20 mouse cellular contexts compared by ENCODE assay signal in the genomic region with DNA sequence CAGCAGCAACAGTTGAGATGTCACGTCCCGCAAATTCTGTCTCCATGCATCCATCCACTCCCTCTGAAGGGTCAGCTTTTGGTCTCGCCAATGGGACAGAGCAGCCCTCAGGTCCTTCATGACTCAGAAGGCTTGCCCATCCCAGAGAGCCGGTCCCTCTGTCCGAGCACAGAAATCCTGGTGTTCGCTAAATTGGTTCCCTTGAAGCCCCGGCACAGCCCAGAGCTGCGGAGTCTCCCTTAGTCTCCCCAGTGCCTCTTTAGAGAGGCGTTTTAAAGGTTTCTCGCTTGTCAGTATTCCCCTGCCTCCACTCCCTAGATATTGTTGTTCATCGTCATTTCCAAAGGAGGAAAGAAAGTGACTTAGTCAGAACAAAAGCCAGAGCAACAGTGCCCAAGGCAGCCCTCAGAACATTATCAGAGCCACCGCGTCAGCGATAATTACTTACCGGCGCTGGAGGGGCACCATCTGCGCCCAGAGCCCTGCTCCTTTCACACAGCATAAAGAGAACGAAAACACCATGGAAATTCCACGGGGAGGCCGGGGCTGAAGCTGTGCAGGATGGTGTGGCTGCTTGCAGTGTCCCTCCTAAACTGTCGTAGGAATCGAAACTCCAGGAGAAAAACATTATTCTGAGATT. TPM values are rescaled to one million over a fixed set of nuclear protein-coding genes. Genes with fewer than 3 reads are reported as not detected.
DNase-seq lines count a peak whose midpoint lies in the region; ATAC-seq and TF ChIP-seq lines count a peak whose summit lies in the region.
"Had no signal": no experiment of that assay in that cellular context is flagged by ENCODE, and none has a peak within 500 bp of the region (broad histone marks: within the 10 kb centered on the region; RNA-seq: fewer than 3 reads in every experiment).

No protein-coding gene starts in this region.

- 39% methylated on average over 22 of the region's 22 CpGs for WGBS in heart, embryonic 13.5 days
- WGBS in forebrain, embryonic 11.5 days = 47% methylated on average over 22 of the region's 22 CpGs
- WGBS in hindbrain, embryonic 15.5 days = 19% methylated on average over 22 of the region's 22 CpGs
- 24% methylated on average over 22 of the region's 22 CpGs for WGBS in midbrain, embryonic 16.5 days

- H3K36me3 ChIP-seq in heart, embryonic 13.5 days = no peaks in the 10 kb centered on the region
- no peaks in the 10 kb centered on the region for H3K36me3 ChIP-seq in forebrain, embryonic 11.5 days (ENCODE audit: control insufficient read depth, insufficient read depth, low read length)
- no peaks in the 10 kb centered on the region for H3K36me3 ChIP-seq in hindbrain, embryonic 15.5 days
- no peaks in the 10 kb centered on the region for H3K36me3 ChIP-seq in midbrain, embryonic 16.5 days (ENCODE audit: control insufficient read depth, insufficient read depth, low read length)

- no peak overlapping the region for H3K9ac ChIP-seq in heart, embryonic 13.5 days
- no peak overlapping the region for H3K9ac ChIP-seq in forebrain, embryonic 11.5 days (ENCODE audit: low read length)
- no peak overlapping the region for H3K9ac ChIP-seq in hindbrain, embryonic 15.5 days
- H3K9ac ChIP-seq in midbrain, embryonic 16.5 days (ENCODE audit: low read depth, low read length) = peak overlapping the region; percentile 16

- peaks cover 10% of the 10 kb centered on the region; the same call in 1 of the 2 replicates for H3K27me3 ChIP-seq in heart, embryonic 13.5 days (replicated peaks)
- H3K27me3 ChIP-seq in forebrain, embryonic 11.5 days (ENCODE audit: control insufficient read depth, insufficient read depth, low read length) = no peaks in the 10 kb centered on the region
- H3K27me3 ChIP-seq in hindbrain, embryonic 15.5 days = no peaks in the 10 kb centered on the region
- H3K27me3 ChIP-seq in midbrain, embryonic 16.5 days (ENCODE audit: control insufficient read depth, insufficient read depth, low read depth, low read length) = no peaks in the 10 kb centered on the region

- 0 out of 2 replicates have a peak, but pooled peaks cover 2% of the 10 kb centered on the region for H3K9me3 ChIP-seq in heart, embryonic 13.5 days
- H3K9me3 ChIP-seq in forebrain, embryonic 11.5 days (ENCODE audit: control insufficient read depth, low read length) = no peaks in the 10 kb centered on the region
- no peaks in the 10 kb centered on the region for H3K9me3 ChIP-seq in hindbrain, embryonic 15.5 days
- H3K9me3 ChIP-seq in midbrain, embryonic 16.5 days (replicated peaks; ENCODE audit: control insufficient read depth, low read length, poor library complexity, severe bottlenecking) = no peaks in the 10 kb centered on the region; the same call in 1 of the 2 replicates

- no peak for ATAC-seq in heart, embryonic 13.5 days (ENCODE audit: extremely low read depth, insufficient number of reproducible peaks, low FRiP score, low TSS enrichment)
- no peak for ATAC-seq in forebrain, embryonic 11.5 days (replicated peaks; ENCODE audit: low FRiP score)
- ATAC-seq in hindbrain, embryonic 15.5 days (ENCODE audit: low FRiP score, low read depth) = no peak
- ATAC-seq in midbrain, embryonic 16.5 days = no peak
- no peak for ATAC-seq in CD4-positive, CD25-positive, alpha-beta regulatory T cell, adult 4 months

- intact Hi-C loops in left cerebral cortex, adult 2 months (cut with DNase I) = no loop called here

- H3K4me3 ChIP-seq in heart, embryonic 13.5 days = no peak overlapping the region
- no peak overlapping the region for H3K4me3 ChIP-seq in forebrain, embryonic 11.5 days (ENCODE audit: low read depth, low read length)
- H3K4me3 ChIP-seq in hindbrain, embryonic 15.5 days = 0 out of 2 replicates have a peak overlapping the region, but pooled peaks have one; percentile 1
- no peak overlapping the region; the same call in 1 of the 2 replicates for H3K4me3 ChIP-seq in midbrain, embryonic 16.5 days (ENCODE audit: low read depth, low read length)
- H3K4me3 ChIP-seq in left cerebral cortex, adult 2 months = no peak overlapping the region
- H3K4me3 ChIP-seq: erythroblast, embryonic 14.5 days; myocyte had no signal

- no peak overlapping the region for H3K27ac ChIP-seq in heart, embryonic 13.5 days (replicated peaks)
- H3K27ac ChIP-seq in forebrain, embryonic 11.5 days (ENCODE audit: low read depth, low read length) = no peak overlapping the region
- H3K27ac ChIP-seq in hindbrain, embryonic 15.5 days (replicated peaks) = no peak overlapping the region
- H3K27ac ChIP-seq in midbrain, embryonic 16.5 days (ENCODE audit: low read length) = no peak overlapping the region
- no peak overlapping the region for H3K27ac ChIP-seq in left cerebral cortex, adult 2 months
- H3K27ac ChIP-seq: kidney, postnatal 0 days had no signal

- no peaks in the 10 kb centered on the region for H3K4me1 ChIP-seq in heart, embryonic 13.5 days
- no peaks in the 10 kb centered on the region; the same call in 1 of the 2 replicates for H3K4me1 ChIP-seq in forebrain, embryonic 11.5 days (replicated peaks; ENCODE audit: control insufficient read depth, insufficient read depth, low read length)
- peaks cover 9% of the 10 kb centered on the region for H3K4me1 ChIP-seq in hindbrain, embryonic 15.5 days (replicated peaks)
- H3K4me1 ChIP-seq in midbrain, embryonic 16.5 days (ENCODE audit: control insufficient read depth, insufficient read depth, low read length) = peaks cover 8% of the 10 kb centered on the region

- no peak for TF ChIP-seq CTCF in left cerebral cortex, adult 2 months (IDR thresholded peaks at IDR 0.05)

- H3K4me2 ChIP-seq in heart, embryonic 13.5 days = peak overlapping the region; percentile 30
- peak overlapping the region; percentile 20; the same call in 1 of the 2 replicates for H3K4me2 ChIP-seq in forebrain, embryonic 11.5 days (ENCODE audit: low read depth, low read length, severe bottlenecking)
- peak overlapping the region; percentile 43 for H3K4me2 ChIP-seq in hindbrain, embryonic 15.5 days
- H3K4me2 ChIP-seq in midbrain, embryonic 16.5 days (ENCODE audit: low read length) = peak overlapping the region; percentile 42
- H3K4me2 ChIP-seq: liver, embryonic 11.5 days had no signal

- no peak for DNase-seq in heart, adult 9 months (ENCODE audit: low spot score in 2 of 2)
- DNase-seq in forebrain, embryonic 11.5 days (ENCODE audit: low spot score) = no peak
- DNase-seq in spleen, postnatal 14 days (ENCODE audit: low spot score in 2 of 2) = no peak
- no peak for DNase-seq in left cerebral cortex, adult 2 months (ENCODE audit: extremely low spot score in 1 of 2, low spot score in 2 of 2)
- DNase-seq: B cell, adult 2 months; cerebellum, postnatal 14 days; lung, postnatal 36 days; thymus, postnatal 25 days had no signal

RNA-seq across cellular contexts. Expression of a gene that starts 45.7 kb away (rescaled TPM):
- polyA plus RNA-seq in heart, embryonic 13.5 days (2015; fragmentation: Nextera tagmentation; extraction: Ambion mirVana) = not detected in 2 replicates
- not detected in 2 replicates for polyA plus RNA-seq in forebrain, embryonic 11.5 days (2014; fragmentation: Nextera tagmentation; extraction: Ambion mirVana)
- polyA plus RNA-seq in hindbrain, embryonic 15.5 days (2015; fragmentation: Nextera tagmentation; extraction: Ambion mirVana) = 0.32 and 0.39 TPM in 2 replicates
- 0.28 and 0.45 TPM in 2 replicates for polyA plus RNA-seq in midbrain, embryonic 16.5 days (2015; fragmentation: Nextera tagmentation; extraction: Ambion mirVana)
- polyA plus RNA-seq in CD4-positive, CD25-positive, alpha-beta regulatory T cell, adult 4 months (2017; shearing (Covaris generic)) = under 1 TPM in 1 of 2 experiments, not detected in 1; 0.11 TPM
- total RNA-seq in left cerebral cortex, adult 2 months (2021) = not detected
- total RNA-seq: gastrocnemius, adult 8-10 months; heart, postnatal 25 days; MEL had no signal
- polyA plus RNA-seq: erythroblast, embryonic 14.5 days; kidney, postnatal 0 days; liver, embryonic 11.5 days; myocyte; stomach, embryonic 14.5 days had no signal

RNA-seq across cellular contexts. Expression of a gene that starts 56.0 kb away (rescaled TPM):
- polyA plus RNA-seq in heart, embryonic 13.5 days (2015; fragmentation: Nextera tagmentation; extraction: Ambion mirVana) = 0.36 and 0.39 TPM in 2 replicates
- 6.1 and 6.6 TPM in 2 replicates for polyA plus RNA-seq in forebrain, embryonic 11.5 days (2014; fragmentation: Nextera tagmentation; extraction: Ambion mirVana)
- 4.4 and 5.8 TPM in 2 replicates for polyA plus RNA-seq in hindbrain, embryonic 15.5 days (2015; fragmentation: Nextera tagmentation; extraction: Ambion mirVana)
- polyA plus RNA-seq in midbrain, embryonic 16.5 days (2015; fragmentation: Nextera tagmentation; extraction: Ambion mirVana) = 4.5 and 5.3 TPM in 2 replicates
- polyA plus RNA-seq in CD4-positive, CD25-positive, alpha-beta regulatory T cell, adult 4 months (2017; shearing (Covaris generic)) = not detected
- total RNA-seq in left cerebral cortex, adult 2 months (2021) = 1 to 10 TPM; 1.9 to 3.0 TPM
- total RNA-seq: MEL had no signal
- polyA plus RNA-seq: erythroblast, embryonic 14.5 days; myocyte had no signal
